8 mouse cellular contexts compared by ENCODE assay signal in genomic region chr16:58512887-58513286, GRCm38 (mm10). TPM values are rescaled to one million over a fixed set of nuclear protein-coding genes. Genes with fewer than 3 reads are reported as not detected.
A peak's percentile ranks its signal among the peaks of the same experiment; 100 is the strongest.
DNase-seq lines count a peak whose midpoint lies in the region; ATAC-seq and TF ChIP-seq lines count a peak whose summit lies in the region.

No protein-coding gene starts in this region.

- TF ChIP-seq RAD21 in CH12.LX (IDR thresholded peaks at IDR 0.05; ENCODE audit: low read depth, low read length), result no peak

- no peak overlapping the region for H3K4me3 ChIP-seq in CH12.LX (replicated peaks in 1 of 3; ENCODE audit: low read depth in 2 of 3, low read length in 2 of 3, poor library complexity in 1 of 3)
- H3K4me3 ChIP-seq in hindbrain, embryonic 11.5 days (ENCODE audit: low read depth, low read length), result no peak overlapping the region
- H3K4me3 ChIP-seq in liver, embryonic 14.5 days (ENCODE audit: insufficient read depth in 1 of 2, low read depth in 2 of 2, low read length in 2 of 2), result no peak overlapping the region

- peaks cover 0 to 34% of the 10 kb centered on the region in 2 experiments for H3K36me3 ChIP-seq in CH12.LX (replicated peaks in 1 of 2; ENCODE audit: control insufficient read depth in 1 of 2, insufficient read depth in 1 of 2, low read length in 1 of 2)
- no peaks in the 10 kb centered on the region for H3K36me3 ChIP-seq in hindbrain, embryonic 11.5 days (ENCODE audit: control insufficient read depth, insufficient read depth, low read length)
- H3K36me3 ChIP-seq in liver, embryonic 14.5 days (replicated peaks; ENCODE audit: control insufficient read depth, insufficient read depth, low read depth), result peaks cover 4% of the 10 kb centered on the region; the same call in 1 of the 2 replicates

- ATAC-seq in hindbrain, embryonic 11.5 days (ENCODE audit: low FRiP score), result 0 out of 2 replicates have a peak, but pooled peaks have one; percentile 48
- ATAC-seq in liver, embryonic 14.5 days (ENCODE audit: insufficient read depth), result no peak

- peaks cover 86% of the 10 kb centered on the region for H3K79me2 ChIP-seq in CH12.LX (replicated peaks; ENCODE audit: control insufficient read depth, extremely low read depth, insufficient read depth, poor library complexity, severe bottlenecking)

- H3K9ac ChIP-seq in CH12.LX (ENCODE audit: insufficient read depth, low read depth), result peak overlapping the region; percentile 92
- no peak overlapping the region for H3K9ac ChIP-seq in hindbrain, embryonic 11.5 days (ENCODE audit: low read depth, low read length)
- H3K9ac ChIP-seq in liver, embryonic 14.5 days (replicated peaks), result no peak overlapping the region

- H3K9me3 ChIP-seq in CH12.LX (replicated peaks; ENCODE audit: low read length), result no peaks in the 10 kb centered on the region
- no peaks in the 10 kb centered on the region for H3K9me3 ChIP-seq in hindbrain, embryonic 11.5 days (ENCODE audit: control insufficient read depth, low read length)
- H3K9me3 ChIP-seq in liver, embryonic 14.5 days (ENCODE audit: control insufficient read depth, low read length), result no peaks in the 10 kb centered on the region

- H3K27me3 ChIP-seq in CH12.LX (replicated peaks), result no peaks in the 10 kb centered on the region
- no peaks in the 10 kb centered on the region for H3K27me3 ChIP-seq in hindbrain, embryonic 11.5 days (ENCODE audit: control insufficient read depth, insufficient read depth, low read length)
- no peaks in the 10 kb centered on the region for H3K27me3 ChIP-seq in liver, embryonic 14.5 days (ENCODE audit: control insufficient read depth, insufficient read depth, low read length)

- in situ Hi-C loops in CH12.LX (cut with MboI; ENCODE audit: low pct_ligation_motif_present, low pct_unique_long_range_greater_than_20kb, low sequenced_read_pairs), result loop anchor here (5.0 to 10.0 kb wide), 2 partner anchors 56 to 192 kb away; no protein-coding TSS in a partner anchor

- peaks cover 13 to 82% of the 10 kb centered on the region in 2 experiments for H3K4me1 ChIP-seq in CH12.LX (ENCODE audit: control insufficient read depth in 1 of 2, insufficient read depth in 2 of 2)
- no peaks in the 10 kb centered on the region for H3K4me1 ChIP-seq in hindbrain, embryonic 11.5 days (replicated peaks; ENCODE audit: control insufficient read depth, insufficient read depth, low read length)
- H3K4me1 ChIP-seq in liver, embryonic 14.5 days (replicated peaks; ENCODE audit: control insufficient read depth in 2 of 2, insufficient read depth in 2 of 2, low read length in 1 of 2), result peaks cover 22 to 32% of the 10 kb centered on the region in 2 experiments

- DNase-seq in cerebellum, adult 9-10 months, result peak; percentile 29
- no peak for DNase-seq in cerebellum, postnatal 36 days
- no peak for DNase-seq in CH12.LX (ENCODE audit: extremely low read depth)
- DNase-seq in fibroblast of lung, adult 2 months (ENCODE audit: low read depth), result peak; percentile 74
- no peak for DNase-seq in hindbrain, embryonic 11.5 days (ENCODE audit: low spot score)
- no peak for DNase-seq in liver, embryonic 14.5 days (ENCODE audit: low read depth in 3 of 3, low spot score in 3 of 3)
- no peak for DNase-seq in spleen, postnatal 14 days (ENCODE audit: low spot score in 2 of 2)
- DNase-seq in left cerebral cortex, adult 8-10 months (ENCODE audit: low spot score in 2 of 2), result no peak

- dilution Hi-C loops in CH12.LX (cut with MboI; ENCODE audit: extremely low pct_ligation_motif_present, extremely low pct_unique_long_range_greater_than_20kb, low sequenced_read_pairs), result no loop called here

- peak; percentile 47 for TF ChIP-seq EP300 in CH12.LX (IDR thresholded peaks at IDR 0.05; ENCODE audit: low read length)
- no peak for TF ChIP-seq EP300 in liver, embryonic 14.5 days (IDR thresholded peaks at IDR 0.05; ENCODE audit: low read depth)

- TF ChIP-seq CTCF in CH12.LX (conservative IDR thresholded peaks at IDR 0.05 in 1 of 2, IDR thresholded peaks at IDR 0.05 in 1 of 2; ENCODE audit: low read depth in 2 of 2, low read length in 2 of 2), result no peak
- TF ChIP-seq CTCF in liver, embryonic 14.5 days (IDR thresholded peaks at IDR 0.05; ENCODE audit: low read depth), result no peak

- no peak; the same call in 1 of the 2 replicates for TF ChIP-seq POLR2A in CH12.LX (IDR thresholded peaks at IDR 0.05; ENCODE audit: low read depth, low read length)

- 34% methylated on average over 3 of the region's 3 CpGs for WGBS in hindbrain, embryonic 11.5 days
- WGBS in liver, embryonic 14.5 days (ENCODE audit: insufficient replicate concordance), result 85% methylated on average over 3 of the region's 3 CpGs

- H3K4me2 ChIP-seq in CH12.LX (ENCODE audit: insufficient read depth, low read depth, poor library complexity, severe bottlenecking), result peak overlapping the region; percentile 96
- no peak overlapping the region for H3K4me2 ChIP-seq in hindbrain, embryonic 11.5 days (replicated peaks; ENCODE audit: low read depth, low read length)
- H3K4me2 ChIP-seq in liver, embryonic 14.5 days (ENCODE audit: low read depth), result no peak overlapping the region

- peak overlapping the region; percentile 90 for H3K27ac ChIP-seq in CH12.LX (ENCODE audit: insufficient read depth, low read depth)
- H3K27ac ChIP-seq in hindbrain, embryonic 11.5 days (ENCODE audit: low read depth, low read length), result no peak overlapping the region
- H3K27ac ChIP-seq in liver, embryonic 14.5 days, result peak overlapping the region; percentile 20

TF ChIP-seq in CH12.LX, 34 proteins besides CTCF, POLR2A, EP300 and RAD21:
- TF ChIP-seq MXI1 (IDR thresholded peaks at IDR 0.05; ENCODE audit: low read depth, low read length) (no peak), IRF4 (IDR thresholded peaks at IDR 0.05; ENCODE audit: low read depth, low read length) (no peak), KAT2A (IDR thresholded peaks at IDR 0.05; ENCODE audit: insufficient replicate concordance, low read length) (no peak), CHD1 (IDR thresholded peaks at IDR 0.05; ENCODE audit: low read depth, low read length) (0 out of 2 replicates have a peak, but pooled peaks have one; percentile 28), ZNF384 (IDR thresholded peaks at IDR 0.05; ENCODE audit: low read depth, low read length) (no peak), SIN3A (IDR thresholded peaks at IDR 0.05; ENCODE audit: low read length) (no peak), JUND (conservative IDR thresholded peaks at IDR 0.05; ENCODE audit: low read depth, low read length) (0 out of 2 replicates have a peak, but pooled peaks have one; percentile 7), BHLHE40 (IDR thresholded peaks at IDR 0.05; ENCODE audit: low read depth, low read length) (no peak), ELF1 (IDR thresholded peaks at IDR 0.05; ENCODE audit: low read depth, low read length) (0 out of 2 replicates have a peak, but pooled peaks have one; percentile 8), MAZ (IDR thresholded peaks at IDR 0.05; ENCODE audit: low read depth, low read length) (0 out of 2 replicates have a peak, but pooled peaks have one; percentile 31)

RNA-seq across cellular contexts. Expression of gene St3gal6, which starts 11.2 kb away (rescaled TPM):
- total RNA-seq in CH12.LX (2012; rRNA removed) (149 and 167 TPM in 2 replicates), CH12.LX (2014; rRNA removed) (225 and 240 TPM in 2 replicates)
- 391 and 420 TPM in 2 replicates for polyA plus RNA-seq in CH12.LX (2012; ENCODE audit: insufficient read length, low read depth)
- 8.0 and 9.8 TPM in 2 replicates for polyA plus RNA-seq in hindbrain, embryonic 11.5 days (2014; fragmentation: Nextera tagmentation; extraction: Ambion mirVana)
- polyA plus RNA-seq in liver, embryonic 14.5 days (2012; rRNA removed), result 6.7 and 10.4 TPM in 2 replicates
- 25.4 and 25.6 TPM in 2 replicates for polyA plus RNA-seq in liver, embryonic 14.5 days (2014; fragmentation: Nextera tagmentation; extraction: Ambion mirVana)
- total RNA-seq in left cerebral cortex, adult 8-10 months (2022), result 10 to 100 TPM; 20.8 to 26.6 (median 23.1) TPM

Comparison
In these comparisons a context has a peak if more than half of its experiments do, and no peak if none do; other contexts are left out.
1. DNase-seq: peak in cerebellum, adult 9-10 months (single experiment) and fibroblast of lung, adult 2 months (single experiment); none in cerebellum, postnatal 36 days (0 of 2), CH12.LX (single experiment), hindbrain, embryonic 11.5 days (single experiment), liver, embryonic 14.5 days (0 of 3), spleen, postnatal 14 days (0 of 2) and left cerebral cortex, adult 8-10 months (0 of 2).
2. RNA of gene St3gal6, which starts 11.2 kb away (polyA plus RNA-seq): 391 to 420 TPM in CH12.LX; 6.7 to 25.6 TPM in liver, embryonic 14.5 days and 8.0 to 9.8 TPM in hindbrain, embryonic 11.5 days; every median in the first group is over 10 times any median in the second.